Mouse (Mus musculus) hindbrain, embryonic 14.5 days (tissue): Measurements from ENCODE around the gene Tbc1d23. TPM values are rescaled to one million over a fixed set of nuclear protein-coding genes. Genes with fewer than 3 reads are reported as not detected.
"Not testable (repeated sequence)": the region's sequence is repeated elsewhere in the genome, so short reads cannot be mapped to it uniquely, and the experiment has no call there.

Experiments used
- ATAC-seq: fragments of 200-750 bp; cut with Nextera tagmentation; 2 replicates; pipeline ENCODE4 v1.8.0; 2017; ENCODE audit warnings: moderate number of reproducible peaks, mild to moderate bottlenecking, moderate TSS enrichment, moderate library complexity; ENCODE audit not compliant: low FRiP score
- DNase-seq: peaks from one replicate; pipeline ENCODE4 v3.0.0-alpha.2; 2015; ENCODE audit warnings: low spot score
- H3K27ac ChIP-seq: fragments of 300-500 bp; sonication (generic); 2 replicates; pipeline ENCODE4 v1.5.1; 2014; ENCODE audit warnings: mild to moderate bottlenecking, moderate library complexity
- H3K27me3 ChIP-seq: fragments of 300-500 bp; sonication (generic); 2 replicates; pipeline ENCODE4 v1.6.1; 2014; ENCODE audit warnings: mild to moderate bottlenecking, low read length, mixed read lengths; ENCODE audit not compliant: control insufficient read depth, insufficient read depth
- H3K36me3 ChIP-seq: fragments of 300-500 bp; sonication (generic); replicated peaks from 2 replicates; pipeline ENCODE4 v1.6.1; 2014; ENCODE audit not compliant: control insufficient read depth, insufficient read depth
- H3K4me1 ChIP-seq: fragments of 300-500 bp; sonication (generic); replicated peaks from 2 replicates; pipeline ENCODE4 v1.6.1; 2014; ENCODE audit warnings: antibody characterized with exemption, low read length, mixed read lengths; ENCODE audit not compliant: control insufficient read depth, insufficient read depth
- H3K4me2 ChIP-seq: fragments of 300-500 bp; sonication (generic); replicated peaks from 2 replicates; pipeline ENCODE4 v1.6.1; 2014; ENCODE audit warnings: mild to moderate bottlenecking, moderate library complexity
- H3K4me3 ChIP-seq: fragments of 300-500 bp; sonication (generic); replicated peaks from 2 replicates; pipeline ENCODE4 v1.5.1; 2014; ENCODE audit warnings: mild to moderate bottlenecking, low read length
- H3K9ac ChIP-seq: fragments of 300-500 bp; sonication (generic); 2 replicates; pipeline ENCODE4 v1.6.1; 2014
- H3K9me3 ChIP-seq: fragments of 300-500 bp; sonication (generic); 2 replicates; pipeline ENCODE4 v1.6.1; 2016; ENCODE audit warnings: low read length; ENCODE audit not compliant: control insufficient read depth
- WGBS: fragments of 180-500 bp; shearing (Covaris S2); extraction: QIAGEN DNeasy Blood & Tissue Kit; methylation state at CpG from one replicate; pipeline ENCODE4 v1.1.7; 2014; 5-methylcytosine and 5-hydroxymethylcytosine counted together
- polyA plus RNA-seq: library from polyadenylated mRNA; unstranded; fragments of >200 nt; fragmentation: Nextera tagmentation; extraction: Ambion mirVana; gene quantifications from 2 replicates; pipeline ENCODE4 v1.2.1, GENCODE M21; 2014

Gene Tbc1d23
- polyA plus RNA-seq, 1 experiment from 2014 or later, result 41.4 TPM

- Histone ChIP-seq H3K27me3 (no peaks in the 10 kb centered on the region), H3K4me1 (no peaks in the 10 kb centered on the region), H3K27ac (no peak overlapping the region), H3K4me2 (no peak overlapping the region), H3K36me3 (no peaks in the 10 kb centered on the region), H3K9me3 (no peaks in the 10 kb centered on the region), H3K9ac (no peak overlapping the region), H3K4me3 (no peak overlapping the region)
- ATAC-seq (no peak), DNase-seq (no peak)
- 46% methylated on average over 7 of the region's 7 CpGs for WGBS
These were observed 20.5 kb upstream of the Tbc1d23 start for GRCm38 (mm10) chr16:57251589-57252421.

GRCm38 (mm10) chr16:57250991-57251390, 19.7 kb upstream of the Tbc1d23 start:
- no peaks in the 10 kb centered on the region for H3K4me1 ChIP-seq
- H3K9me3 ChIP-seq, result no peaks in the 10 kb centered on the region
- ATAC-seq (no peak), DNase-seq (no peak)
- H3K4me3 ChIP-seq, result no peak overlapping the region
- H3K27me3 ChIP-seq, result no peaks in the 10 kb centered on the region
- no peaks in the 10 kb centered on the region for H3K36me3 ChIP-seq
- H3K4me2 ChIP-seq, result no peak overlapping the region
- no peak overlapping the region for H3K9ac ChIP-seq
- H3K27ac ChIP-seq, result no peak overlapping the region
- whole genome bisulfite sequencing, result 91% methylated on average over 4 of the region's 4 CpGs

GRCm38 (mm10) chr16:57247464-57247863, 16.2 kb upstream of the Tbc1d23 start:
- Histone ChIP-seq H3K9me3 (no peaks in the 10 kb centered on the region), H3K4me1 (no peaks in the 10 kb centered on the region), H3K9ac (no peak overlapping the region), H3K4me2 (no peak overlapping the region), H3K27me3 (no peaks in the 10 kb centered on the region), H3K4me3 (no peak overlapping the region), H3K36me3 (no peaks in the 10 kb centered on the region), H3K27ac (no peak overlapping the region)
- no peak for ATAC-seq
- 89% methylated on average over 4 of the region's 4 CpGs for WGBS
- DNase-seq, result no peak

GRCm38 (mm10) chr16:57246596-57246995, 15.3 kb upstream of the Tbc1d23 start:
- ATAC-seq (no peak), DNase-seq (no peak)

DNA sequence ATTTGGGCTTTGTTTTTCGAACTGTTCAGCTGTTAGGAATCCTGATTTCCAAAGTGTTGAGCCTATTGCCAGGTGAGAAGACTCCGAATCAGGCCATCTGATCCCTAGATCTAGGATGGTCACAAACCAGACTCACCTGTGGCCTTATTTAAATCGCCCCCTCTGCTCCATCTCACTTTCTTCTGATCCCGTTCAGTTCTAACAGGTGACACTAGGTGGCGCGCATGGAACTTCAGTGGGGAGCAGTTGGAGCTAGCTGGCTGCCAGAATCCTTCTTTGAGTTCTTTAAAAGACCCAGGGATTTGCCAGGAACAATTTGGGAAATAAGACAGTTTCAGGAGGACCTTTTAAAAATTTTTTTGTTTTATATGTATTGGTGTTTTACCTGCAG, 12.5 kb upstream of the Tbc1d23 start:
- peak; percentile 89 for DNase-seq
- H3K36me3 ChIP-seq, result no peaks in the 10 kb centered on the region
- H3K4me2 ChIP-seq, result no peak overlapping the region
- H3K9ac ChIP-seq, result no peak overlapping the region
- H3K27ac ChIP-seq, result no peak overlapping the region
- no peaks in the 10 kb centered on the region for H3K27me3 ChIP-seq
- H3K4me1 ChIP-seq, result no peaks in the 10 kb centered on the region
- WGBS, result 11% methylated on average over 6 of the region's 6 CpGs
- ATAC-seq, result peak; percentile 82
- no peaks in the 10 kb centered on the region for H3K9me3 ChIP-seq
- H3K4me3 ChIP-seq, result no peak overlapping the region

More at GRCm38 (mm10) chr16:57246596-57246995, 15.3 kb upstream of the Tbc1d23 start:
- no peak overlapping the region for H3K4me2 ChIP-seq
- H3K9ac ChIP-seq, result no peak overlapping the region
- no peaks in the 10 kb centered on the region for H3K4me1 ChIP-seq
- no peaks in the 10 kb centered on the region for H3K27me3 ChIP-seq
- no peak overlapping the region for H3K27ac ChIP-seq
- 92% methylated on average over 3 of the region's 3 CpGs for WGBS
- no peaks in the 10 kb centered on the region for H3K9me3 ChIP-seq
- H3K36me3 ChIP-seq, result no peaks in the 10 kb centered on the region
- no peak overlapping the region for H3K4me3 ChIP-seq

GRCm38 (mm10) chr16:57243205-57243857, 12.0 kb upstream of the Tbc1d23 start:
- ATAC-seq, result no peak
- Histone ChIP-seq H3K27ac (no peak overlapping the region), H3K27me3 (no peaks in the 10 kb centered on the region)

DNA sequence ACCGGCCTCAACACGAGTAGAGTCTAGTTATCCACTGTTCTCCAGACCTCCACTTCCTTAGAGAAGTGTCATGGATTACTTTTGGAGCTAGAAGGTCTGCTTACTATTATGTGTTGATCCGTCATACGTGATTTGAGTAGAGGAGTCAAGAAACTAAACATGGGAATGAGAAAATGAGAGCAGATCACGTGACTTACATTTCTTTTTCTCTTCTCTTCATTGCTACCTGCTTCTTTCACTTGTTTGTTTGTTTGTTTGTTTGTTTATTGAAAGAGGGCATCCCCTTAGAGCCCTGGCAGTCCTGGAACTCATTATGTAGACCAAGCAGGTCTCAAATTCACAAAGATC, 11.5 kb upstream of the Tbc1d23 start:
- H3K4me3 ChIP-seq, result no peak overlapping the region
- ATAC-seq, result no peak
- H3K27me3 ChIP-seq, result no peaks in the 10 kb centered on the region
- WGBS, result 86% methylated on average over 5 of the region's 5 CpGs
- H3K36me3 ChIP-seq, result no peaks in the 10 kb centered on the region
- H3K9me3 ChIP-seq, result no peaks in the 10 kb centered on the region
- no peak overlapping the region for H3K4me2 ChIP-seq
- H3K9ac ChIP-seq, result no peak overlapping the region
- no peak for DNase-seq
- no peaks in the 10 kb centered on the region for H3K4me1 ChIP-seq
- H3K27ac ChIP-seq, result no peak overlapping the region

More at GRCm38 (mm10) chr16:57243205-57243857, 12.0 kb upstream of the Tbc1d23 start:
- Histone ChIP-seq H3K4me3 (no peak overlapping the region), H3K4me2 (no peak overlapping the region), H3K36me3 (no peaks in the 10 kb centered on the region), H3K9ac (no peak overlapping the region), H3K9me3 (no peaks in the 10 kb centered on the region), H3K4me1 (no peaks in the 10 kb centered on the region)
- no peak for DNase-seq
- WGBS, result 65% methylated on average over 10 of the region's 10 CpGs

GRCm38 (mm10) chr16:57235871-57236510, 4.7 kb upstream of the Tbc1d23 start:
- Histone ChIP-seq H3K9ac (no peak overlapping the region), H3K4me1 (no peaks in the 10 kb centered on the region), H3K4me3 (no peak overlapping the region), H3K4me2 (no peak overlapping the region), H3K27ac (no peak overlapping the region), H3K36me3 (no peaks in the 10 kb centered on the region), H3K27me3 (no peaks in the 10 kb centered on the region), H3K9me3 (no peaks in the 10 kb centered on the region)
- WGBS, result 76% methylated on average over 7 of the region's 7 CpGs
- ATAC-seq (no peak), DNase-seq (no peak)

DNA sequence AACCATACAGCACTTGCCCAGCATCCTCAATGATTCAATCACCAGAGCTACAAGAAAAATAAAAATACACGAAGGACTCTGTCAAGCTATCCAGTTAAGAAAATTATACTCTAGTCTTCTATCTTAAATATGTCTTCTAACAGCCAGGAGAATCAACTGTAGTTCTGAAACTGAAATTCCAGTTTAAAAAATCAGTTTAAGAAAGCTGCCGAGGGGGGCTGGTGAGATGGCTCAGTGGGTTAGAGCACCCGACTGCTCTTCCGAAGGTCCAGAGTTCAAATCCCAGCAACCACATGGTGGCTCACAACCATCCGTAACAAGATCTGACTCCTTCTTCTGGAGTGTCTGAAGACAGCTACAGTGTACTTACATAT, 620 bp upstream of the Tbc1d23 start:
- not testable (repeated sequence) for H3K9me3 ChIP-seq, H3K27me3 ChIP-seq, H3K27ac ChIP-seq, DNase-seq, ATAC-seq, H3K4me1 ChIP-seq, H3K36me3 ChIP-seq
- Histone ChIP-seq H3K4me2 (peak overlapping the region; percentile 63), H3K4me3 (peak overlapping the region; percentile 81), H3K9ac (peak overlapping the region; percentile 31; the same call in 1 of the 2 replicates)
- WGBS, result 76% methylated on average over 4 of the region's 5 CpGs
